Mouse (Mus musculus) liver, embryonic 15.5 days (tissue): Measurements from ENCODE around the gene Tmem259. TPM values are rescaled to one million over a fixed set of nuclear protein-coding genes. Genes with fewer than 3 reads are reported as not detected.

Experiments used
- ATAC-seq: fragments of 200-750 bp; cut with Nextera tagmentation; 2 replicates; pipeline ENCODE4 v1.8.0; 2017; ENCODE audit warnings: moderate number of reproducible peaks, mild to moderate bottlenecking, moderate library complexity; ENCODE audit not compliant: insufficient read depth
- H3K27ac ChIP-seq: fragments of 300-500 bp; sonication (generic); replicated peaks from 2 replicates; pipeline ENCODE4 v1.5.1; 2015; ENCODE audit warnings: mild to moderate bottlenecking, inconsistent platforms
- H3K27me3 ChIP-seq: fragments of 300-500 bp; sonication (generic); 2 replicates; pipeline ENCODE4 v1.6.1; 2015; ENCODE audit warnings: mild to moderate bottlenecking, inconsistent platforms
- H3K36me3 ChIP-seq: fragments of 300-500 bp; sonication (generic); replicated peaks from 2 replicates; pipeline ENCODE4 v1.6.1; 2015; ENCODE audit warnings: moderate library complexity, mild to moderate bottlenecking, inconsistent platforms
- H3K4me1 ChIP-seq: fragments of 300-500 bp; sonication (generic); replicated peaks from 2 replicates; pipeline ENCODE4 v1.6.1; 2015; ENCODE audit warnings: inconsistent platforms
- H3K4me2 ChIP-seq: fragments of 300-500 bp; sonication (generic); 2 replicates; pipeline ENCODE4 v1.6.1; 2015; ENCODE audit warnings: moderate library complexity, mild to moderate bottlenecking, inconsistent platforms
- H3K4me3 ChIP-seq: fragments of 300-500 bp; sonication (generic); replicated peaks from 2 replicates; pipeline ENCODE4 v1.5.1; 2015; ENCODE audit warnings: mild to moderate bottlenecking, inconsistent platforms
- H3K9ac ChIP-seq: fragments of 300-500 bp; sonication (generic); 2 replicates; pipeline ENCODE4 v1.6.1; 2015; ENCODE audit warnings: moderate library complexity, mild to moderate bottlenecking, inconsistent platforms
- H3K9me3 ChIP-seq: fragments of 300-500 bp; sonication (generic); replicated peaks from 2 replicates; pipeline ENCODE4 v1.6.1; 2016; ENCODE audit warnings: inconsistent platforms
- WGBS: fragments of 180-500 bp; shearing (Covaris S2); methylation state at CpG from one replicate; pipeline ENCODE4 v1.1.7; 2015; ENCODE audit warnings: mixed read lengths; ENCODE audit not compliant: insufficient replicate concordance; 5-methylcytosine and 5-hydroxymethylcytosine counted together
- polyA plus RNA-seq: library from polyadenylated mRNA; unstranded; fragments of >200 nt; fragmentation: Nextera tagmentation; extraction: Ambion mirVana; gene quantifications from 2 replicates; pipeline ENCODE4 v1.2.1, GENCODE M21; 2015

Gene Tmem259
- 8.4 and 11.0 TPM in 2 replicates for polyA plus RNA-seq

- H3K4me1 ChIP-seq: peaks cover 82% of the 10 kb centered on the region
- 1% methylated on average over 49 of the region's 49 CpGs for WGBS
- peaks cover 17% of the 10 kb centered on the region for H3K36me3 ChIP-seq
- ATAC-seq: peak; percentile 71
- peak within 1 kb of the TSS; percentile 99 for H3K27ac ChIP-seq
- peak within 1 kb of the TSS; percentile 87 for H3K4me3 ChIP-seq
- peak within 1 kb of the TSS; percentile 91 for H3K4me2 ChIP-seq
- H3K27me3 ChIP-seq: peaks cover 22% of the 10 kb centered on the region
- peak within 1 kb of the TSS; percentile 88 for H3K9ac ChIP-seq
- H3K9me3 ChIP-seq: no peaks in the 10 kb centered on the region
Measured at GRCm38 (mm10) chr10:79984195-79984816, at the start of gene Tmem259. Tmem259 (minus strand) TSS chr10:79984330.

DNA sequence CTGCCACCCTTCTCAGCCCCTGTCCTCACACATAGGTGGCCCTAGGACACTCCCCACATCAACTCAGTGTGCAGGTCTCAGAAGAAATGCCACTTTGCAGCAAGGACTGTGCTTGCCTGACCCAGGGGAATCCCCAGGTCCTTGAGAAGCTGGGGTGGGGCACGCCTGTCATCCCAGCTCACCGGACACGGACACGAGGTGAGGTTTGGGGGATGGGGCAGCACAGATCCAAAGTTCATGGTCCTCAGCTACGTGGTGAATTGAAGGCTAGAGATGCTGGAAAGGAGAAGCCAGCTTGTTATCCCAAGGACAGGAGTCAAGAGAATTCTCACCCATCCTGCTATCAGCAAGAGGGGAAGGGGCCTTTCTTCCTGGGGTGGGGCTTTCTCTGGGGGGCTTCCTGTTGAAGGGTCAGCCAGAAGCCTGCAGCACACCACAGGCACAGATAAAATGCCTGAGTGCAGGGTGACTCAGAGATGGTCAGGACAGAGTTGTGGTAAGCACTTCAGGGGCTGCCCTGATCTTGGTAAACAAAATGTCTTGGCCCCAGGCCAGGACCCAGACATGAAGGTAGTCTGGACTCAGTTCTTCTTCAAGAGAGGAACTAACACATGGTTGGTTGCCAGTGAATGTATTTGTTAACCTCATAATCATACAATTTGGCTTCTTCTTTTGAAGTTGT, 48.8 kb upstream of the Tmem259 start:
- Histone ChIP-seq H3K4me3 (no peak overlapping the region), H3K36me3 (peaks cover 66% of the 10 kb centered on the region), H3K27me3 (no peaks in the 10 kb centered on the region), H3K9me3 (no peaks in the 10 kb centered on the region), H3K27ac (peak overlapping the region; percentile 55), H3K4me1 (peaks cover 48% of the 10 kb centered on the region), H3K9ac (no peak overlapping the region), H3K4me2 (no peak overlapping the region)
- 9% methylated on average over 5 of the region's 5 CpGs for WGBS
- ATAC-seq: peak; percentile 57

GRCm38 (mm10) chr10:80030736-80031135, 46.6 kb upstream of the Tmem259 start:
- Histone ChIP-seq H3K36me3 (peaks cover 64% of the 10 kb centered on the region), H3K27ac (no peak overlapping the region), H3K4me2 (no peak overlapping the region), H3K27me3 (no peaks in the 10 kb centered on the region), H3K9ac (no peak overlapping the region), H3K9me3 (no peaks in the 10 kb centered on the region), H3K4me1 (peaks cover 58% of the 10 kb centered on the region), H3K4me3 (no peak overlapping the region)
- 78% methylated on average over 17 of the region's 17 CpGs for WGBS
- no peak for ATAC-seq

DNA sequence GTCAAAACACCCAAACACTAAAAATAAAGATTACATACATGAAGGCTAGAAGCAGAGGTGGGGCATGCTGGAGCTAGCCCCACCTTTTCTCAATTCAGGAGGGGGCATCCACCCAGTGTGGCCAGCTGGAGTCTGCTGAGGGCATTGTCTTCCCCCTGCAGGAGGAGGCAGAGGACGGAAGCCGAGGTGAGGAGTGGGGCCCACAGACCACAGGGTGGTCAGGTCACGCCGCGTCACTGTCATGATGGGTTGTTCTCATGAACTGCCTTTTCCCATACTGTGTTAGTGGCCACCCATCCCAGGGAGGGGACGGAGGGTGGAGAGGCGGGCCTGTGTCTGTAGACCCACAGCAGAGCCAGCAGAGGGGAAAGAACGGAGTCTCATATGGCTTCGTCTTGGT, 46.1 kb upstream of the Tmem259 start:
- no peaks in the 10 kb centered on the region for H3K9me3 ChIP-seq
- H3K4me3 ChIP-seq: no peak overlapping the region
- peaks cover 59% of the 10 kb centered on the region for H3K36me3 ChIP-seq
- no peaks in the 10 kb centered on the region for H3K27me3 ChIP-seq
- H3K4me1 ChIP-seq: peaks cover 63% of the 10 kb centered on the region
- H3K27ac ChIP-seq: no peak overlapping the region
- ATAC-seq: no peak
- H3K9ac ChIP-seq: no peak overlapping the region
- no peak overlapping the region for H3K4me2 ChIP-seq
- WGBS: 70% methylated on average over 9 of the region's 9 CpGs

DNA sequence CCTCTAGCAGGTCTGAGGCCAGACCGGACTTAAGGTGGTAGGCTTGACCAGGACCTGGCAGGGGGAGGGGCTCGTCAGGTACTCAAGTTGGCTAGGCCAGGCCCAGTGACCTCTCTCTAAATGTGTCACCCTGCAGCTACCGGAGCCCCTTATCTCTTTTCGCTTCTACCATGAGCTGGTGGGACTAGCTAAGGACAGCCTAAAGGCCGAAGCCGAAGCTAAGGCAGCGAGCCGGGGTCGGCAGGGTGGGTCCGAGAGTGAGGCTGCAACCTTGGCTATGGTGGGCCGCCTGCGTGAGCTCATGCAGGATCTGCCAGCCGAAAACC, 44.4 kb upstream of the Tmem259 start:
- Histone ChIP-seq H3K4me1 (peaks cover 67% of the 10 kb centered on the region), H3K36me3 (peaks cover 53% of the 10 kb centered on the region), H3K9ac (no peak overlapping the region), H3K4me3 (no peak overlapping the region), H3K9me3 (no peaks in the 10 kb centered on the region), H3K27ac (no peak overlapping the region), H3K27me3 (no peaks in the 10 kb centered on the region), H3K4me2 (no peak overlapping the region)
- no peak for ATAC-seq
- WGBS: 87% methylated on average over 13 of the region's 13 CpGs

DNA sequence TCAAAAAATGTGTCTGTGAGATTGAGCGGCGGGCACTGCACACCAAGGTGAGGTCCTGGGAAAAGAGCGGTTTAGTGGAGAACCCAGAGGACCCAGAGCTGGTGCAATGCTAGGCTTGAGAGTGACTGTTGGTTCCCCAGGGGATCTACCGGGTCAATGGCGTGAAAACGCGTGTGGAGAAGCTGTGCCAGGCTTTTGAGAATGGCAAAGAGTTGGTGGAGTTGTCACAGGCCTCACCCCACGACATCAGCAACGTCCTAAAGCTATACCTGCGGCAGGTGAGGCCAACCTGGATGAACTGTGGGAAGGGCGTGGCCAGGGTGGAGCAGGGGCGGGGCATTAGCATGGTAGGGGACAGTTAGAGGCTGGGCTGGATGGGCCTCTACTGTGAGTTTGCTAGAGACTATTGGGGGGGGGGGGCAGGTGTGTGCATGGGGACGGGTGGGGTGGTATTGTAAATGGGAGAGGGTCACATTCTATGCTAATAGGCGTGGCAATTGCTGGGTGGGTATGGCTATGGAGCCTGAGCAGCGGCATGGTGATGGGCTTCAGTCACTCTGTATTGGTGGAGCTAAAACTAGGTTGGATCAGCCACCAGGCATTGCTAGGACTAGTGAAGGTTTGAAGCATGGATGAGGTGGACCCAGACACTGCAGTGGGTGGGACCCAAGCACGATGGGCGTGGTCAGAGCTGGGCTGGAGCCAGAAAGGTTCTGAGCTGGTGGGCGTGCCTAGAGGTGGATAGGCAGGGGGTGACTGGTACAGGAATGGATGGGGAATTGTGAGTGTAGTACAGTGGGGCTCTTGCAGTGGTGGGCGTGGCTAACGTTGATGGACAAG, 43.8 kb upstream of the Tmem259 start:
- no peak overlapping the region for H3K4me2 ChIP-seq
- WGBS: 62% methylated on average over 20 of the region's 20 CpGs

GRCm38 (mm10) chr10:80025889-80026288, 41.8 kb upstream of the Tmem259 start:
- no peaks in the 10 kb centered on the region for H3K9me3 ChIP-seq
- H3K9ac ChIP-seq: no peak overlapping the region
- H3K4me2 ChIP-seq: no peak overlapping the region
- no peak overlapping the region for H3K27ac ChIP-seq
- H3K36me3 ChIP-seq: peaks cover 65% of the 10 kb centered on the region
- no peak overlapping the region for H3K4me3 ChIP-seq
- no peaks in the 10 kb centered on the region for H3K27me3 ChIP-seq
- 58% methylated on average over 12 of the region's 12 CpGs for WGBS
- ATAC-seq: no peak
- H3K4me1 ChIP-seq: peaks cover 58% of the 10 kb centered on the region

More for the DNA sequence above, 43.8 kb upstream of the Tmem259 start:
- Histone ChIP-seq H3K9me3 (no peaks in the 10 kb centered on the region), H3K4me1 (peaks cover 65% of the 10 kb centered on the region), H3K4me3 (no peak overlapping the region), H3K27ac (no peak overlapping the region), H3K36me3 (peaks cover 55% of the 10 kb centered on the region), H3K27me3 (no peaks in the 10 kb centered on the region), H3K9ac (no peak overlapping the region)
- ATAC-seq: no peak

GRCm38 (mm10) chr10:80025463-80025862, 41.3 kb upstream of the Tmem259 start:
- Histone ChIP-seq H3K4me3 (no peak overlapping the region), H3K27ac (no peak overlapping the region), H3K4me2 (no peak overlapping the region), H3K9me3 (no peaks in the 10 kb centered on the region), H3K9ac (no peak overlapping the region), H3K27me3 (no peaks in the 10 kb centered on the region), H3K36me3 (peaks cover 64% of the 10 kb centered on the region), H3K4me1 (peaks cover 61% of the 10 kb centered on the region)
- 72% methylated on average over 10 of the region's 10 CpGs for WGBS
- ATAC-seq: no peak

DNA sequence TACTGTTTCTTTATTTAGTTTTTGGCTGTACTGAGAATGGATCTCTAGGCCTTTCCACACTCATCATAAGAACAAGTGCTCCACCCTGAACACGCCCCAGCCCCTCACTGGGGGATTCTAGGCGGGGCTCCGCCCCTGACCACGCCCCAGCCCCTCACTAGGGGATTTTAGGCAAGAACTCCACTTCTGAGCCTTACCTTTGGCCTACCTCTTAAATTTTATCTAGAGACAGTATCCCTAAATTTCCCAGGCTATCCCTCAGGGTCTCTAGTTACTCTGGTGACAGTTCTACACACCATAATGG, 40.9 kb upstream of the Tmem259 start:
- ATAC-seq: no peak
- H3K27me3 ChIP-seq: no peaks in the 10 kb centered on the region
- H3K4me2 ChIP-seq: no peak overlapping the region
- no peaks in the 10 kb centered on the region for H3K9me3 ChIP-seq
- whole genome bisulfite sequencing: 43% methylated on average over 4 of the region's 4 CpGs
- peak overlapping the region; percentile 42; the same call in 1 of the 2 replicates for H3K27ac ChIP-seq
- H3K9ac ChIP-seq: no peak overlapping the region
- H3K4me3 ChIP-seq: no peak overlapping the region
- peaks cover 65% of the 10 kb centered on the region for H3K4me1 ChIP-seq
- H3K36me3 ChIP-seq: peaks cover 60% of the 10 kb centered on the region

- 68% methylated on average over 15 of the region's 15 CpGs for WGBS
- Histone ChIP-seq H3K4me3 (no peak overlapping the region), H3K9me3 (no peaks in the 10 kb centered on the region), H3K27ac (peak overlapping the region; percentile 42), H3K4me1 (peaks cover 70% of the 10 kb centered on the region), H3K27me3 (no peaks in the 10 kb centered on the region), H3K9ac (no peak overlapping the region), H3K36me3 (peaks cover 57% of the 10 kb centered on the region), H3K4me2 (no peak overlapping the region)
- no peak for ATAC-seq
Measured at GRCm38 (mm10) chr10:80024229-80025043, 40.3 kb upstream of the Tmem259 start.

DNA sequence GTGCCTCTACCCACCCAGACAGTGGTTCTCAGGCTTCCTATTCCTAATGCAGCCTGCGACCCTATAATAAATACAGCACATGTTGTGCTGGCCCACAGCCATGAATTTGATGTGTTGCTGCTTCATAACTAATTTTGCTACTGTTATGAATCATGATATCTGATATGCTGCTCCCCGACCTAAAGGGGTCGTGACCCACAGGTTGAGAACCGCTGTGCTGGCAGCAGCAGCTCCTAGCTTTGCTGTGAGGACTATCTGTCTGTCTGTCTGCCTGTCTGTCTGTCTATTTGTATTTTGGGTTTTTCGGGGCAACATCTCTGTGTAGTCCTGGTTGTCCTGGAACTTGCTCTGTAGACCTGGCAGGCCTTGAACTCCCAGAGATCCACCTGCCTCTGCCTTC, 39.6 kb upstream of the Tmem259 start:
- no peak for ATAC-seq
- 67% methylated on average over 5 of the region's 5 CpGs for WGBS
- Histone ChIP-seq H3K9ac (no peak overlapping the region), H3K36me3 (peaks cover 51% of the 10 kb centered on the region), H3K4me2 (no peak overlapping the region), H3K27me3 (no peaks in the 10 kb centered on the region), H3K4me3 (no peak overlapping the region), H3K27ac (peak overlapping the region; percentile 42), H3K9me3 (no peaks in the 10 kb centered on the region), H3K4me1 (peaks cover 73% of the 10 kb centered on the region)
